Mouse (Mus musculus) embryonic fibroblast, embryonic 13.5 days (primary cell): ENCODE data around the gene Sh3rf1. TPM values are rescaled to one million over a fixed set of nuclear protein-coding genes. Genes with fewer than 3 reads are reported as not detected.

ENCODE experiments used
- H3K27ac ChIP-seq: 2 replicates; pipeline ENCODE4 v1.5.1; 2012; ENCODE audit warnings: low read length, control low read depth, inconsistent platforms; ENCODE audit not compliant: insufficient read depth
- H3K4me1 ChIP-seq: 2 replicates; pipeline ENCODE4 v1.6.1; 2011; ENCODE audit warnings: low read length; ENCODE audit not compliant: control insufficient read depth, insufficient read depth
- H3K4me3 ChIP-seq: 2 replicates; pipeline ENCODE4 v1.5.1; 2011; ENCODE audit warnings: mild to moderate bottlenecking, control low read depth, low read length; ENCODE audit not compliant: insufficient read depth
- CTCF ChIP-seq: IDR thresholded peaks from 2 replicates; pipeline ENCODE4 v1.5.1; 2011; ENCODE audit warnings: mild to moderate bottlenecking, control low read depth, low read length, moderate library complexity, borderline replicate concordance; ENCODE audit not compliant: insufficient read depth
- POLR2A ChIP-seq: IDR thresholded peaks from 2 replicates; pipeline ENCODE4 v1.6.1; 2011; ENCODE audit warnings: low read depth, mild to moderate bottlenecking, control low read depth, low read length, moderate library complexity
- polyA plus RNA-seq: library from polyadenylated mRNA; stranded (reverse); fragments of >200 nt; gene quantifications from 2 replicates; pipeline ENCODE4 v1.2.4, GENCODE M21; 2011; ENCODE audit warnings: low read depth; ENCODE audit not compliant: missing spikeins, insufficient read length

Sh3rf1 gene
- polyA plus RNA-seq, 1 experiment = 10.9 TPM

GRCm38 (mm10) chr8:61316012-61316767, 92.5 kb downstream of the Sh3rf1 start:
- Histone ChIP-seq H3K27ac (no peak overlapping the region), H3K4me1 (peaks cover 6% of the 10 kb centered on the region; the same call in 1 of the 2 replicates), H3K4me3 (no peak overlapping the region)
- TF ChIP-seq POLR2A (no peak), CTCF (no peak)

GRCm38 (mm10) chr8:61316813-61317534, 93.3 kb downstream of the Sh3rf1 start:
- TF ChIP-seq CTCF = no peak
- Histone ChIP-seq H3K4me3 (no peak overlapping the region), H3K4me1 (peaks cover 3% of the 10 kb centered on the region; the same call in 1 of the 2 replicates), H3K27ac (no peak overlapping the region)

GRCm38 (mm10) chr8:61317535-61318136, 94.0 kb downstream of the Sh3rf1 start:
- TF ChIP-seq CTCF (no peak), POLR2A (no peak)
- Histone ChIP-seq H3K4me1 (peaks cover 3% of the 10 kb centered on the region; the same call in 1 of the 2 replicates), H3K27ac (no peak overlapping the region), H3K4me3 (no peak overlapping the region)

- no peak overlapping the region for H3K27ac ChIP-seq
- peaks cover 3% of the 10 kb centered on the region; the same call in 1 of the 2 replicates for H3K4me1 ChIP-seq
- no peak overlapping the region for H3K4me3 ChIP-seq
- TF ChIP-seq POLR2A (no peak), CTCF (no peak)
These were observed 97.5 kb downstream of the Sh3rf1 start for GRCm38 (mm10) chr8:61321216-61321615.

- H3K4me3 ChIP-seq = no peak overlapping the region
- no peak for TF ChIP-seq CTCF
- TF ChIP-seq POLR2A = no peak
- H3K4me1 ChIP-seq = peaks cover 3% of the 10 kb centered on the region; the same call in 1 of the 2 replicates
- no peak overlapping the region for H3K27ac ChIP-seq
These were observed 98.1 kb downstream of the Sh3rf1 start for GRCm38 (mm10) chr8:61321780-61322179.

- TF ChIP-seq CTCF = no peak
- TF ChIP-seq POLR2A = no peak
- H3K27ac ChIP-seq = no peak overlapping the region
- H3K4me1 ChIP-seq = peaks cover 6% of the 10 kb centered on the region; the same call in 1 of the 2 replicates
These were observed 98.8 kb downstream of the Sh3rf1 start for GRCm38 (mm10) chr8:61322462-61322861.

GRCm38 (mm10) chr8:61324363-61324914, 100.8 kb downstream of the Sh3rf1 start:
- peaks cover 6% of the 10 kb centered on the region; the same call in 1 of the 2 replicates for H3K4me1 ChIP-seq
- no peak overlapping the region for H3K27ac ChIP-seq

More at GRCm38 (mm10) chr8:61322462-61322861, 98.8 kb downstream of the Sh3rf1 start:
- H3K4me3 ChIP-seq = no peak overlapping the region

GRCm38 (mm10) chr8:61325014-61325715, 101.5 kb downstream of the Sh3rf1 start:
- Histone ChIP-seq H3K4me3 (no peak overlapping the region), H3K4me1 (peaks cover 6% of the 10 kb centered on the region; the same call in 1 of the 2 replicates), H3K27ac (no peak overlapping the region)
- no peak for TF ChIP-seq CTCF

More at GRCm38 (mm10) chr8:61324363-61324914, 100.8 kb downstream of the Sh3rf1 start:
- H3K4me3 ChIP-seq = no peak overlapping the region
- TF ChIP-seq POLR2A (no peak), CTCF (no peak)

GRCm38 (mm10) chr8:61326281-61326680, 102.6 kb downstream of the Sh3rf1 start:
- TF ChIP-seq CTCF (no peak), POLR2A (no peak)
- H3K4me1 ChIP-seq = peaks cover 6% of the 10 kb centered on the region; the same call in 1 of the 2 replicates
- H3K4me3 ChIP-seq = no peak overlapping the region
- no peak overlapping the region for H3K27ac ChIP-seq
